Mouse (Mus musculus) cerebellum, postnatal 36 days (tissue): ENCODE results near the gene Ikzf4.
A peak's percentile ranks its signal among the peaks of the same experiment; 100 is the strongest.
"Not testable (repeated sequence)": the region's sequence is repeated elsewhere in the genome, so short reads cannot be mapped to it uniquely, and the experiment has no call there.

Source experiments
- DNase-seq, 2 experiments: peaks; one replicate each; pipeline ENCODE4 v3.0.0; 2021 to 2022; ENCODE audit warnings: mixed read lengths in 2 of 2

Ikzf4 gene

GRCm38 (mm10) chr10:128639999-128640398, 5.8 kb downstream of the Ikzf4 start:
- DNase-seq, result no peak

DNA sequence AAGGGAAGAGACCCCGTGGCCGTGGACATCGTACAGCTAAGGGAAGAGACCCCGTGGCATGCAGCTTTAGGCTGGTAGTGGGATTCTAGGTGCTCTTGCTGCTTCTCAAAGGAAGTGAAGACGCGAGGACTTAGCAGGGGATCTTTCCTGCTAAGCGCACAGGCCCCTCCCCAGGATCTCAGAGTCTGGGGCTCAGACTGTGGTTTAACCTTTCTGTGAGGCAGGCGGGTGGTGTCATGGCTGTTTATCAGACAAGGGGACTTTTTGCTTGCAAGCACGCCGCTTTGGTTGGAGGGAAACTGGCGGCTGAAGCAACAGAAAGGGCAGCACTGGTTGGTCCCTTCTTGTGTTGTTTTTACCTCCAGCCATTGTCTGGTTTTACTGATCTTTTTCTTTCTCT, 8.8 kb downstream of the Ikzf4 start:
- DNase-seq, result no peak

- DNase-seq, result no peak
Observed at GRCm38 (mm10) chr10:128636561-128636960, 9.2 kb downstream of the Ikzf4 start.

DNA sequence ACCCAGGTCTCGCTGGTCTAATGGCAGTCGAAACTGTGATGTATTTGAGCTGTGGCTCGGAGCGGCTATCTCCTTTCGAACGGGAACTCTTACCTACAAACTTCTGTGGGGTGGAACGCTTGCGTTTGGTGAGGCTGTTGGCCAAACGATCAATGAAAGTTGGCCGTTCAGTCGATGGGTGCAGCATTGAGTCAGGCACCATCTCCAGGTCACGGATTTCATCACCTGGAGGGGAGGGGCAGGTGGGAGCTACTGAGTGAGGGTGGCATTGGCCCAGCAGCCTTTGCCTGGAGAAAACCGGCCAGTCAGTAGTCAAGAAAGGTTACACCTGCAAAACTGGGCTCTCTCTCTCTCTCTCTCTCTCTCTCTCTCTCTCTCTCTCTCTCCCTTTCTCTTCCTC, 10.1 kb downstream of the Ikzf4 start:
- DNase-seq, result no peak

- DNase-seq, result no peak
Observed at GRCm38 (mm10) chr10:128631571-128631970, 14.2 kb downstream of the Ikzf4 start.

DNA sequence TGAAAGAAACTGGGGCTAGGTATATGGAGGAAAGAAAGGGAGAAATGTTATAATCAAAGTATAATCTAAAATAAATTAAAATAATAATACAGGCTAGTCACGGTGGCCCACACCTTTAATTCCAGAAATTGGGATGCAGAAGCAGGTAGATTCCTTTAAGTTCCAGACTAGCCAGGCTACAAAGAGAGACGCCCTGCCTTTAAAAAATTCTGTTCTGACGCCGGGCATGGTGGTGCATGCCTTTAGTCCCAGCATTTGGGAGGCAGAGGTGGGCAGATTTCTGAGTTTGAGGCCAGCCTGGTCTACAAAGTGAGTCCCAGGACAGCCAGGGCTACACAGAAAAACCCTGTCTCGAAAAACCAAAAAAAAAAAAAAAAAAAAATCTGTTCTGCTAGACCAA, 15.5 kb downstream of the Ikzf4 start:
- DNase-seq, result not testable (repeated sequence)

DNA sequence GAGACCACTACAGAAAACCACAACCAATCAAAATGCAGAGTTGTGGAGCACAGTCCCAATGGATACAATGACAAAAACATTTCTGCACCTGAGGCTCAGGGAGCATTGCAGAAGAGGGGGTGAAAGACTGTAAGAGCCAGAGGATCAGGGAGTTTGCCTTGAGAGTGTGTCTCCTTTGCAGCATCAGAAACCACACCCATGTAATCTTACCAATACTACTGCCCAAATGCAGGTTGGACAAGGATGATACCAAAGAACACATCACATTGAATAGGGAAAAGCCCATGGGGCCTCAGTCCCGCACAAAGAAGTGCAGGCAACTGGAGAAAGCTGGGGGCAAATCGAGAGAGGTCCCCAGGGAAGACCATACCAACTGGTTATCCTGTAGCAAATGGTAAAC, 16.0 kb downstream of the Ikzf4 start:
- no peak for DNase-seq

DNA sequence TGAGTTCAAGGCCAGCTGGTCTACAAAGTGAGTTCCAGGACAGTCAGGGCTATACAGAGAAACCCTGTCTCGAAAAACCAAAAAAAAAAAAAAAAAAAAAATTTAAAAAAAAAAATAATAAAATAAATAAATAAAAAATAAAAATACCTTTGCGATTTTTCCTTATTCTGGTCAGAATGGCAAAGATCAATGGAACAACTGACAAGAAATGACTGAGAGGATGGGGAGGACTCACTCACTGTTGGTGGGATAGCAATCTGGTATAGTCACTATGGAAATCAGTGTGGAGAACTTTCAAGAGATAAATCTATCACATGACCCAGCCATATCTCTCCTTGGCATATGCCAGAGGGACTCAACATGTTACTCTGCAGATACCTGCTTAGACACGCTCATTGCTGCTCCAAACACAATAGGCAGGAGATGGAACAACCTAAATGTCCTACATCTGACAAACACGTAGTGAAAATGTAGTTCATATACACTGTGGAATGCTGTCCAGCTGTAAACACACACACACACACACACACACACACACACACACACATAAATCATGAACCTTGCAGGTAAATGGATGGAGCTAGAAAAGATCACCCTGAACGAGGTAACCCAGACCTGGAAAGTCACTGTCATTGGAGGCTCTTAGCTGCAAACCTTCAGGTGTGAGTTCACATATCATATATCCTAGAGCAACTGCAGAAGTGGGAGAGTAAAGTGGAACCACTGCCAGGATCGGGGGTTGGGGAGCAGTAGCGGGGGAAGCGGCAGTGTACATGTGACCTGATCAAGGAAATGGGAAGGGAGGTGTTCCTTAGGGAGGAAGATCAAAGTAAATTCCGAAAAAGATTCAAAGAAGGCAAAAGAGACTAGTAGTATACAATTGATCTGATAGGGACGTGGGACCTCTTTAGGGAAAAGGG, 18.1 kb downstream of the Ikzf4 start:
- no peak for DNase-seq

DNA sequence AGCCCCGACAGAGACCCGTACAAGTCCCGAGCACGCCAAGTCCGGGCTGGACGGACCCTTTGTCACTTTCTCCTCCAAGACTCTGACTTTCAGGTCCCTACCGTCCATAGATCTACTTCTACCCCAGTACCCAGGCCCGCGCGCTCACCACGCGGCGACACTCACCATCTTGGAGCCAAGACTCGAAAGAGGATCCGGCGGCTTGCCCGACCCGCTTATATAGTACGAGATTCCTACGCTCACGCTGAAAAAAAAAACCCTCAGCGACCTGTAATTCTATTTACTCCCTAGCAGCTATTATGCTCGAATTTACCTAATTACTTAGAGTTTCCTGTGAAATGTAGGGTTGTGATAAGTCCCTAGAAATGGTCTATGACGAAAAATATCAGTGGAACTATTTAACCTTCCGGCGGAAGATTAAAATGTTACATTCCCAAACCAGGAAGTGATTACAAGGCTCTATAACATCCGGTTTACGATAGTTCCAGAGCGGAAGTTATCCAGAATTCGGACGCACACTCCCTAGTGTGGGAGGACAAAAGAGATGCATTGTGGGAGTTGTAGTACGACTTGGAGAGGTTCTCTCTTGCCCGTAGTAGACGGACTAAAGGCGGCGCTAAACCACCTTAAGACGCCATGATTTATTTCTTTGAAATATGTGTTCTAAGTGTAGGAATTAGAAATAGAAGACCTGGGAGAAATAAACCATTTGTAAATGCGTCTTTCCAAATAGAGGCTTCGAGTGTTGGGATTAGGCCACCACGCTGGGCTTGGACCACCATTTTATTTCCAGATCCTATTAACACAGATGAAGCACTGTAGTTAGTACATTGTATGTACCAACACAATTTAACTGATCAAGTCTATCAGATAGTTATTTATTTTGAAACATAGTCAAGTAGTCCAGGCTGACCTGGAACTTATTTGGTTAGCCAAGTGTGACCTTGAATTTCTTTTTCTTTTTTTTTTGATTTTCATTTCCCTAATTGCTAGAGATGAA, 19.2 kb downstream of the Ikzf4 start, which contains the start of gene Rps26:
TSS of gene Rps26 (minus strand) at position 437 of the 1,000 bp plus-strand sequence.
- peak; percentile 81 to 85 for DNase-seq

- DNase-seq, result no peak
Observed at GRCm38 (mm10) chr10:128625287-128625894, 20.4 kb downstream of the Ikzf4 start.

DNA sequence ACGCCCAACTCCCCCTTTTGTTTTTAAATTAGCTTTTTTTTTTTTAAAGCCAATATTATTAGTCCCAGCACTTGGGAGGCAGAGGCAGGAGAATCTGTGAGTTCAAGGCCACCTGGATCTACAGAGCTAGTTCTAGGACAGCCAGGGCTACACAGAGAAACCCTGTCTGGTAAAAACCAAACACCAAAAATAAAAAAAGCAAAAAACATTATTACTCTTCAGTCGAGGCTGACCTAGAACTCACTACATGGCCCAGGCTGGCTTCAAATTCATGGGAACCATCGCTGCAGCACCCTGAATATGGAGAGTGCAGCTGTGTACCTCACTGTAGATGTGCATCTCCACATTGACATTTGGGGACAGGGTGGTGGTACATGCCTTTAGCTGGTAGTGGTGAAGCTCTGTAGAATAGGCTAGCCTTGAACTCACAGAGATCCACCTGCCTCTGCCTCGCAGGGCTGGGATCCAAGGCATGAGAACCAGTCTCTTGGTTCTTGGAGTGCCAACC, 22.6 kb downstream of the Ikzf4 start:
- not testable (repeated sequence) for DNase-seq

GRCm38 (mm10) chr10:128622702-128623101, 23.1 kb downstream of the Ikzf4 start:
- no peak for DNase-seq

GRCm38 (mm10) chr10:128621986-128622520, 23.7 kb downstream of the Ikzf4 start:
- no peak for DNase-seq

DNA sequence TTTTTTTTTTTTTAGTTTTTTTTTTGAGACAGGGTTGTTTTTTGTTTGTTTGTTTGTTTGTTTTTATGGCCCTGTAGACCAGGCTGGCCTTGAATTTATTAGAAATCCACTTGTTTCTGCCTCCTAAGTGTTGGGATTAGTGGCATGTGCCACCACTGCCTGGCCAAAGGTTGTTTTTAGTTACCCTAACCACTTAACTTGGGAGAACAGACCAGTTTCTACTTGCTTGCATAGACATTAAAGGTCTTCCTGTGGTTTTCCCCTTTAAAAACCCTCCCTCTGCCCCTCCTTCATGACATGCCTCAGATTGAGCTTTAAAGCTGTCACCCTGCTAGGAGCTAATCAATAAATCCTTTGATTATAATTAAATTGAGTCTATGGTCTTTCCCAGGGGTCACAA, 25.6 kb downstream of the Ikzf4 start:
- no peak for DNase-seq

DNA sequence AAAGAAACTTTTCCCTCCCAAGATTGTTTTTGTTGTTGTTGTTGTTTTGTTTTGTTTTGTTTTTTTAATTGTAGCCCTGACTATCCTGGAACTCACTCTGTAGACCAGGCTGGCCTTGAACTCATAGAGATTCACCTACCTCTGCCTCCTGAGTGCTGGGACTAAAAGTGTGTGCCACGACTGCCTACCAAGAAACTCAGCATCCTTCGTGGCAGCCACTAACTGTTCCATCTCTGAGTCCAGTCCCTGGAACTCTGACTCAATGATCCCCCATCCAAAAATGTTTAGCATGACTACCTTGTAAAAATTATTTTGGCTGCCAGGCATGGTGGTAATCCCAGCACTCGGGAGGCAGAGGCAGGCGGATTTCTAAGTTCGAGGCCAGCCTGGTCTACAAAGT, 26.6 kb downstream of the Ikzf4 start:
- not testable (repeated sequence) for DNase-seq

GRCm38 (mm10) chr10:128618570-128618969, 27.2 kb downstream of the Ikzf4 start:
- DNase-seq, result no peak

- not testable (repeated sequence) for DNase-seq
Observed at GRCm38 (mm10) chr10:128615798-128616448, 29.9 kb downstream of the Ikzf4 start.

DNA sequence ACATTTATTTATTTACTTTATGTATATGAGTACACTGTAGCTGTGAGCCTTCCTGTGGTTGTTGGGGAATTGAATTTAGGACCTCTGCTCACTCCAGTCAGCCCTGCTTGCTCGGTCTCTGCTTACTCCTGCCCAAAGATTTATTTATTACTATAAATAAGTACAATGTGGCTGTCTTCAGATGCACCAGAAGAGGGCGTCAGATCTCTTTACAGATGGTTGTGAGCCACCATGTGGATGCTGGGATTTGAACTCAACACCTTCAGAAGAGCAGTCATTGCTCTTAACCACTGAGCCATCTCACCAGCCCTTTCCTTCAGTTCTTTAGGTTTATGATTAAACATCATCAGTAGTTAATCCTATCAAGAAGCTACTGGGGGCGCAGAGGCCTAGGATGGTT, 30.9 kb downstream of the Ikzf4 start:
- DNase-seq, result no peak

DNA sequence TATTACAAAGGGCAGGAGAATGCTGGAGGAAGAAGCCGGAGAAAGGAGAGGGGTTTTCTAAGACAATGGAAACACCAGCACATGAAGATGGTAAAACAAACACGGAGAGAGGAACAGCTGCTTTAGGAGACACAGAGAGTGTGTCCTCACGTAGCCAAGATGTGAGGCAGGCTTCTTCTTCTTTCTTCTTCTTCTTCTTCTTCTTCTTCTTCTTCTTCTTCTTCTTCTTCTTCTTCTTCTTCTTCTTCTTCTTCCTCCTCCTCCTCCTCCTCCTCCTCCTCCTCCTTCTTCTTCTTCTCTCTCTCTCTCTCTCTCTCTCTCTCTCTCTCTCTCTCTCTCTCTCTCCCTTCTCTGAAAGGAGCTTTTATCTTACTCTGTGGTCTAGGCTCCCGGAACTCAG, 32.0 kb downstream of the Ikzf4 start:
- not testable (repeated sequence) for DNase-seq

DNA sequence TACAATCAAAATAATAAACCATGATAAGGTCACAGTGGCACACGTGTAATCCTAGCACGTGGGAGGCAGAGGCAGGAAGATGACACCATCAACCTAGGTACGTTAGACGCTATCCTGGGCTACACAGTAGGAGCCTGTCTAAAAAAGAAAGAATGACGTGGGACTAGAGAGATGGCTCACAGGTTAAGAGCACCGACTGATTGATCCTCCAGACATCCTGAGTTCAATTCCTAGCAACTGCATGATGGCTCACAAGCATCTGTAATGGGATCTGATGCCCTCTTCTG, 32.7 kb downstream of the Ikzf4 start:
- no peak for DNase-seq

GRCm38 (mm10) chr10:128612433-128613153, 33.2 kb downstream of the Ikzf4 start:
- peak; percentile 81 to 82 for DNase-seq
